Comparison of ENCODE assay signal across 8 mouse cellular contexts in the genomic region with DNA sequence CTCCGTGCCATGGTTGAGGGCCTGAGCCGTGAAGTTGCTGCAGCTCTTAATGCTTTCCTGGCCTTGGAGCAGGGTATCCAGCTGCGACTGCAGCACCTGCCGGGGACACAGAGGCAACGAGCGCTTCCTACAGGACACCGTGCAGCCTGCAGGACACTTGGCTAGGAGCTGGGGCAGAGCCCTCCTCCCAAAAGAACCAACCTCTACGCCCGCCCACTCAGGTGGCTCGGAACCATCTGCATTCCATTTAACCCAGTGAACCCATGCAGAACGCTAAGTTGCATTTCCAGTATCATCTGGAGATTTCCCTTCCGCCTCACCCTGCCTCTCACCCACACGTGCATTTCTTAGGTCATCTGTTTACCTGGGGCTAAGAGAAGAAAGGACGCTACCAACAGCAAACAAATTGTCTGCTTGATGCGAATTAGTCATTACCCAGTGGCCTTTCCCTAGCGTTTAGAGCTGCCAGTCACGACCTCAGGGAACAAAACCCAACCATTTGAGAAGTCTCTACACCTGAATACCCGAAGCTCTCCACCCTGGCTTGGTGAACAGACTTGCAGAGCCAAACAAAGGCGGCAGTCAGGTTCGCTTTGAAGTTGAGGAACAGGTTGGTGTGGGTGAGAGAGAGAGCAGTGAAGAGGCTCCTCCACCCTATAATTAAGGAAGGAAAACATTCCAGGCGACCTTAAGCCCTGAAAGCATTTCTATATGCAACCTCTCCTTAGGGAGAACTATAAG. TPM values are rescaled to one million over a fixed set of nuclear protein-coding genes. Genes with fewer than 3 reads are reported as not detected.
DNase-seq lines count a peak whose midpoint lies in the region; ATAC-seq and TF ChIP-seq lines count a peak whose summit lies in the region.

No protein-coding gene starts in this region.

- H3K36me3 ChIP-seq in liver, embryonic 11.5 days (ENCODE audit: control insufficient read depth, insufficient read depth, low read length): no peaks in the 10 kb centered on the region
- H3K36me3 ChIP-seq in intestine, postnatal 0 days (ENCODE audit: control insufficient read depth, insufficient read depth): peaks cover 32% of the 10 kb centered on the region

- DNase-seq in liver, embryonic 11.5 days (ENCODE audit: low spot score): no peak
- no peak for DNase-seq in liver
- DNase-seq in fat pad, adult 2 months (ENCODE audit: extremely low read depth, low read depth, low spot score): peak; percentile 72
- DNase-seq in lung, postnatal 14 days: peak; percentile 21
- no peak for DNase-seq in spleen, postnatal 4 days (ENCODE audit: low spot score in 2 of 2)
- no peak for DNase-seq in spleen, postnatal 10 days (ENCODE audit: low spot score in 2 of 2)

- H3K9me3 ChIP-seq in liver, embryonic 11.5 days (ENCODE audit: control insufficient read depth, low read length): no peaks in the 10 kb centered on the region
- no peaks in the 10 kb centered on the region for H3K9me3 ChIP-seq in intestine, postnatal 0 days (ENCODE audit: control insufficient read depth)

- peaks cover 39% of the 10 kb centered on the region for H3K27me3 ChIP-seq in liver, embryonic 11.5 days (replicated peaks; ENCODE audit: control insufficient read depth, insufficient read depth, low read length)
- no peaks in the 10 kb centered on the region for H3K27me3 ChIP-seq in intestine, postnatal 0 days (replicated peaks; ENCODE audit: control insufficient read depth, insufficient read depth, low read length)

- no peak for ATAC-seq in liver, embryonic 11.5 days (replicated peaks; ENCODE audit: low FRiP score)
- peak; percentile 68 for ATAC-seq in intestine, postnatal 0 days
- no peak for ATAC-seq in inflammation-experienced regulatory T-cells, adult 6 months

- TF ChIP-seq CTCF in intestine, postnatal 0 days (IDR thresholded peaks at IDR 0.05; ENCODE audit: low read depth): peak; percentile 32

- 30% methylated on average over 21 of the region's 21 CpGs for WGBS in liver, embryonic 11.5 days
- 44% methylated on average over 21 of the region's 21 CpGs for WGBS in intestine, postnatal 0 days

- H3K4me2 ChIP-seq in liver, embryonic 11.5 days: peak overlapping the region; percentile 56
- H3K4me2 ChIP-seq in intestine, postnatal 0 days (replicated peaks; ENCODE audit: low read depth): peak overlapping the region; percentile 55

- no peak overlapping the region for H3K27ac ChIP-seq in liver, embryonic 11.5 days (ENCODE audit: low read depth, low read length)
- 0 out of 2 replicates have a peak overlapping the region, but pooled peaks have one; percentile 22 for H3K27ac ChIP-seq in intestine, postnatal 0 days (ENCODE audit: low read depth, low read length)

- H3K9ac ChIP-seq in liver, embryonic 11.5 days (ENCODE audit: low read depth, low read length): no peak overlapping the region
- no peak overlapping the region for H3K9ac ChIP-seq in intestine, postnatal 0 days (ENCODE audit: low read depth, low read length)

- H3K4me3 ChIP-seq in liver, embryonic 11.5 days (ENCODE audit: low read depth, low read length): no peak overlapping the region
- H3K4me3 ChIP-seq in intestine, postnatal 0 days (ENCODE audit: low read depth, low read length): peak overlapping the region; percentile 25; the same call in 1 of the 2 replicates

- peaks cover 5% of the 10 kb centered on the region; the same call in 1 of the 2 replicates for H3K4me1 ChIP-seq in liver, embryonic 11.5 days (replicated peaks; ENCODE audit: control insufficient read depth, insufficient read depth, low read length)
- no peaks in the 10 kb centered on the region; the same call in none of the 2 replicates for H3K4me1 ChIP-seq in intestine, postnatal 0 days (replicated peaks; ENCODE audit: control insufficient read depth, insufficient read depth, low read length)

RNA-seq across cellular contexts. Expression of a gene that starts 17.4 kb away (rescaled TPM):
- 0.27 and 0.48 TPM in 2 replicates for polyA plus RNA-seq in liver, embryonic 11.5 days (2014; fragmentation: Nextera tagmentation; extraction: Ambion mirVana)
- 0.56 and 0.93 TPM in 2 replicates for polyA plus RNA-seq in intestine, postnatal 0 days (2015; fragmentation: Nextera tagmentation; extraction: Ambion mirVana)
- under 1 TPM; 0.50 to 0.80 (median 0.70) TPM for polyA plus RNA-seq in inflammation-experienced regulatory T-cells, adult 6 months (2017; shearing (Covaris generic))

RNA-seq across cellular contexts. Expression of a gene that starts 35.7 kb away (rescaled TPM):
- polyA plus RNA-seq in liver, embryonic 11.5 days (2014; fragmentation: Nextera tagmentation; extraction: Ambion mirVana): 13.2 and 14.2 TPM in 2 replicates
- 6.5 and 6.7 TPM in 2 replicates for polyA plus RNA-seq in intestine, postnatal 0 days (2015; fragmentation: Nextera tagmentation; extraction: Ambion mirVana)
- polyA plus RNA-seq in inflammation-experienced regulatory T-cells, adult 6 months (2017; shearing (Covaris generic)): 10 to 100 TPM in 1 of 3 experiments, 1 to 10 TPM in 2; 1.4 to 12.4 (median 1.5) TPM

Comparison
In these comparisons a context has a peak if more than half of its experiments do, and no peak if none do; other contexts are left out.
1. DNase-seq: peak in fat pad, adult 2 months (single experiment) and lung, postnatal 14 days (single experiment); none in liver, embryonic 11.5 days (single experiment), liver (single experiment), spleen, postnatal 4 days (0 of 2) and spleen, postnatal 10 days (0 of 2).